Mouse (Mus musculus): ENCODE data around the gene Rps6kl1.

GRCm38 (mm10) chr12:85192461-85193108 lies 41.5 kb upstream of the Rps6kl1 start:
- TF ChIP-seq CTCF (IDR thresholded peaks at IDR 0.05; ENCODE audit: control insufficient read depth, insufficient read depth, insufficient replicate concordance, low read depth, low read length) (no peak), POLR2A (IDR thresholded peaks at IDR 0.05; ENCODE audit: control insufficient read depth, low read depth, low read length) (no peak)

Data from testis, adult 2 months (tissue).